Mouse (Mus musculus): ENCODE data around the gene Bspry. TPM values are rescaled to one million over a fixed set of nuclear protein-coding genes. Genes with fewer than 3 reads are reported as not detected.
A peak's percentile ranks its signal among the peaks of the same experiment; 100 is the strongest.

Bspry gene
- polyA plus RNA-seq, 1 experiment from 2014 or later: 0.78 TPM

- peaks cover 65% of the 10 kb centered on the region for H3K36me3 ChIP-seq
- no peak for DNase-seq (ENCODE audit: low spot score)
- H3K4me3 ChIP-seq: no peak overlapping the region
- H3K9me3 ChIP-seq: no peaks in the 10 kb centered on the region
- WGBS: 95% methylated on average over 5 of the region's 5 CpGs
- H3K27me3 ChIP-seq (ENCODE audit: insufficient read depth, poor library complexity, severe bottlenecking): no peaks in the 10 kb centered on the region
- H3K27ac ChIP-seq: no peak overlapping the region
- H3K4me1 ChIP-seq (replicated peaks): 0 out of 2 replicates have a peak, but pooled peaks cover under 1% of the 10 kb centered on the region
These were observed 29.0 kb downstream of the Bspry start for GRCm38 (mm10) chr4:62508839-62509238.

GRCm38 (mm10) chr4:62509946-62510345, 30.1 kb downstream of the Bspry start:
- no peak for DNase-seq (ENCODE audit: low spot score)
- H3K27ac ChIP-seq: no peak overlapping the region
- H3K4me3 ChIP-seq: no peak overlapping the region
- WGBS: 96% methylated on average over 11 of the region's 11 CpGs
- no peaks in the 10 kb centered on the region for H3K9me3 ChIP-seq
- H3K36me3 ChIP-seq: peaks cover 68% of the 10 kb centered on the region
- H3K27me3 ChIP-seq (ENCODE audit: insufficient read depth, poor library complexity, severe bottlenecking): no peaks in the 10 kb centered on the region
- peaks cover 4% of the 10 kb centered on the region; the same call in 1 of the 2 replicates for H3K4me1 ChIP-seq (replicated peaks)

- peaks cover 34% of the 10 kb centered on the region for H3K4me1 ChIP-seq (replicated peaks)
- peak overlapping the region; percentile 59 for H3K27ac ChIP-seq
- no peaks in the 10 kb centered on the region for H3K9me3 ChIP-seq
- no peaks in the 10 kb centered on the region for H3K27me3 ChIP-seq (ENCODE audit: insufficient read depth, poor library complexity, severe bottlenecking)
- H3K4me3 ChIP-seq: no peak overlapping the region
- peaks cover 52% of the 10 kb centered on the region for H3K36me3 ChIP-seq
- WGBS: 52% methylated on average over 11 of the region's 11 CpGs
- no peak for DNase-seq (ENCODE audit: low spot score)
These were observed 34.2 kb downstream of the Bspry start for GRCm38 (mm10) chr4:62513998-62514506.

- Histone ChIP-seq H3K9me3 (no peaks in the 10 kb centered on the region), H3K4me1 (replicated peaks) (peaks cover 40% of the 10 kb centered on the region), H3K27ac (no peak overlapping the region), H3K27me3 (ENCODE audit: insufficient read depth, poor library complexity, severe bottlenecking) (no peaks in the 10 kb centered on the region), H3K36me3 (peaks cover 42% of the 10 kb centered on the region), H3K4me3 (peak overlapping the region; percentile 32; the same call in 1 of the 2 replicates)
- WGBS: 91% methylated on average over 7 of the region's 7 CpGs
- DNase-seq (ENCODE audit: low spot score): no peak
These were observed 35.1 kb downstream of the Bspry start for GRCm38 (mm10) chr4:62514995-62515394.

- Histone ChIP-seq H3K27ac (peak overlapping the region; percentile 77), H3K9me3 (no peaks in the 10 kb centered on the region), H3K36me3 (peaks cover 37% of the 10 kb centered on the region), H3K4me1 (replicated peaks) (peaks cover 42% of the 10 kb centered on the region), H3K4me3 (peak overlapping the region; percentile 32), H3K27me3 (ENCODE audit: insufficient read depth, poor library complexity, severe bottlenecking) (no peaks in the 10 kb centered on the region)
- 84% methylated on average over 3 of the region's 3 CpGs for WGBS
- no peak for DNase-seq (ENCODE audit: low spot score)
These were observed 35.6 kb downstream of the Bspry start for GRCm38 (mm10) chr4:62515490-62515889.

- H3K4me3 ChIP-seq: peak overlapping the region; percentile 32
- peaks cover 31% of the 10 kb centered on the region for H3K36me3 ChIP-seq
- WGBS: 32% methylated on average over 2 of the region's 2 CpGs
- no peaks in the 10 kb centered on the region for H3K27me3 ChIP-seq (ENCODE audit: insufficient read depth, poor library complexity, severe bottlenecking)
- H3K4me1 ChIP-seq (replicated peaks): peaks cover 44% of the 10 kb centered on the region
- peak overlapping the region; percentile 77 for H3K27ac ChIP-seq
- no peaks in the 10 kb centered on the region for H3K9me3 ChIP-seq
- no peak for DNase-seq (ENCODE audit: low spot score)
These were observed 36.2 kb downstream of the Bspry start for GRCm38 (mm10) chr4:62516079-62516478.

- H3K9me3 ChIP-seq: no peaks in the 10 kb centered on the region
- peak overlapping the region; percentile 77 for H3K27ac ChIP-seq
- DNase-seq (ENCODE audit: low spot score): no peak
- H3K4me3 ChIP-seq: no peak overlapping the region; the same call in 1 of the 2 replicates
- H3K27me3 ChIP-seq (ENCODE audit: insufficient read depth, poor library complexity, severe bottlenecking): no peaks in the 10 kb centered on the region
- 88% methylated on average over 1 of the region's 1 CpGs for WGBS
- peaks cover 44% of the 10 kb centered on the region for H3K4me1 ChIP-seq (replicated peaks)
- H3K36me3 ChIP-seq: peaks cover 26% of the 10 kb centered on the region
These were observed 36.7 kb downstream of the Bspry start for GRCm38 (mm10) chr4:62516579-62516978.

- Histone ChIP-seq H3K4me1 (replicated peaks) (peaks cover 44% of the 10 kb centered on the region), H3K4me3 (no peak overlapping the region), H3K36me3 (peaks cover 22% of the 10 kb centered on the region), H3K27me3 (ENCODE audit: insufficient read depth, poor library complexity, severe bottlenecking) (no peaks in the 10 kb centered on the region), H3K9me3 (no peaks in the 10 kb centered on the region), H3K27ac (no peak overlapping the region)
- WGBS: 92% methylated on average over 8 of the region's 8 CpGs
- no peak for DNase-seq (ENCODE audit: low spot score)
These were observed 37.2 kb downstream of the Bspry start for GRCm38 (mm10) chr4:62517046-62517445.

- Histone ChIP-seq H3K27ac (no peak overlapping the region), H3K27me3 (ENCODE audit: insufficient read depth, poor library complexity, severe bottlenecking) (no peaks in the 10 kb centered on the region), H3K4me3 (peak overlapping the region; percentile 77; the same call in 1 of the 2 replicates), H3K36me3 (peaks cover 22% of the 10 kb centered on the region), H3K4me1 (replicated peaks) (peaks cover 44% of the 10 kb centered on the region), H3K9me3 (no peaks in the 10 kb centered on the region)
- DNase-seq (ENCODE audit: low spot score): no peak
- WGBS: 87% methylated on average over 10 of the region's 10 CpGs
These were observed 37.9 kb downstream of the Bspry start for GRCm38 (mm10) chr4:62517538-62518415.

- Histone ChIP-seq H3K36me3 (peaks cover 22% of the 10 kb centered on the region), H3K27ac (peak overlapping the region; percentile 92), H3K4me3 (peak overlapping the region; percentile 77), H3K27me3 (ENCODE audit: insufficient read depth, poor library complexity, severe bottlenecking) (no peaks in the 10 kb centered on the region), H3K9me3 (no peaks in the 10 kb centered on the region), H3K4me1 (replicated peaks) (peaks cover 48% of the 10 kb centered on the region)
- peak; percentile 16 for DNase-seq (ENCODE audit: low spot score)
- 59% methylated on average over 13 of the region's 13 CpGs for WGBS
These were observed 38.7 kb downstream of the Bspry start for GRCm38 (mm10) chr4:62518416-62519121.

GRCm38 (mm10) chr4:62519122-62519848, 39.4 kb downstream of the Bspry start:
- Histone ChIP-seq H3K4me3 (peak overlapping the region; percentile 77), H3K36me3 (peaks cover 17% of the 10 kb centered on the region), H3K27ac (peak overlapping the region; percentile 92), H3K9me3 (no peaks in the 10 kb centered on the region), H3K4me1 (replicated peaks) (peaks cover 52% of the 10 kb centered on the region), H3K27me3 (ENCODE audit: insufficient read depth, poor library complexity, severe bottlenecking) (no peaks in the 10 kb centered on the region)
- 3% methylated on average over 26 of the region's 26 CpGs for WGBS
- DNase-seq (ENCODE audit: low spot score): no peak

- Histone ChIP-seq H3K9me3 (no peaks in the 10 kb centered on the region), H3K27ac (peak within 1 kb of the TSS; percentile 92), H3K36me3 (peaks cover 17% of the 10 kb centered on the region), H3K4me3 (peak within 1 kb of the TSS; percentile 77), H3K27me3 (ENCODE audit: insufficient read depth, poor library complexity, severe bottlenecking) (no peaks in the 10 kb centered on the region), H3K4me1 (replicated peaks) (peaks cover 55% of the 10 kb centered on the region)
- peak; percentile 88 for DNase-seq (ENCODE audit: low spot score)
- under 1% methylated on average over 37 of the region's 37 CpGs for WGBS
These were observed 40.0 kb downstream of the Bspry start, which contains the start of gene Alad for GRCm38 (mm10) chr4:62519849-62520233. Gene Alad (minus strand): TSS chr4:62519918.
